Mouse (Mus musculus) cerebellum, adult 2 months (tissue): ENCODE results near the gene Ldlrap1.

Experiments used
- CTCF ChIP-seq: fragments of 200-500 bp; IDR thresholded peaks from 2 replicates; pipeline ENCODE4 v1.5.1; 2011; ENCODE audit warnings: low read depth, mild to moderate bottlenecking, control low read depth, low read length, moderate library complexity, borderline replicate concordance; ENCODE audit not compliant: insufficient read depth
- POLR2A ChIP-seq: fragments of 200-500 bp; IDR thresholded peaks from 2 replicates; pipeline ENCODE4 v1.6.1; 2011; ENCODE audit warnings: low read length, control low read depth, borderline replicate concordance; ENCODE audit not compliant: insufficient read depth

DNA sequence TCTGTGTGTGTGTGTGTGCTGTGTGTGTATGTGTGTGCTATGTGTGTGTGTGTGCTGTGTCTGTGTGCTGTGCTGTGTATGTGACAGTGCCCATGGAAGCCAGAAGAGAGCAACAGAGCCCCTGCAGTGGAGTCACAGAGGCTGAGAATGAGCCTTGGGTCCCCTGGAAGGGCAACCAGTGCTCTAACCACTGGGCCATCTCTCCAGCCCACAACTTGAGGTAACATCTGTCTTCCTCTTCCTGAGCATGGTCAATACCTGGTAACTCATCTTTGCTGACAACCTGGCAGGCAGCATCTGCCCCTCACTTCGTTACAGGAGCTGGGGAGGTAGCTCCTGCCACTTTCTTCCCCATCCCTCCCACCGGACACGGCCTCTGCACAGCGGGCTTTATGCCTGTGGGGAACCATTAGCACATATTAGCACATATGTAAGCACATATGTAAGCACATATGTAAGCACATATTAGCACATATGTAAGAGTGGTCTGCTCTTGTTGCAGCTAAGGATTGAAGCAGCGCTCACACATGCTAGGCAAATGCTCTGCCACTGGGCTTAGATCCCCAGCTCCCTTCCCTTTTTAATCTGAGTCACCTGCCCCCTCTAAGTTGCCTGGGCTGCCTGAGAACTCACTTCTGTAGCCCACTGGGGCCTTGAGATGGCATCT, 28.1 kb upstream of the Ldlrap1 start:
- no peak for TF ChIP-seq POLR2A
- TF ChIP-seq CTCF: no peak
